Mouse (Mus musculus): ENCODE results near the gene Creg1. TPM values are rescaled to one million over a fixed set of nuclear protein-coding genes. Genes with fewer than 3 reads are reported as not detected.
"Not testable (repeated sequence)": the region's sequence is repeated elsewhere in the genome, so short reads cannot be mapped to it uniquely, and the experiment has no call there.

Creg1 gene
- polyA plus RNA-seq, 1 experiment from 2014 or later, result 111 TPM

- H3K9ac ChIP-seq, result no peak overlapping the region
- no peaks in the 10 kb centered on the region for H3K36me3 ChIP-seq
- H3K27me3 ChIP-seq (replicated peaks), result no peaks in the 10 kb centered on the region
- WGBS, result 85% methylated on average over 3 of the region's 3 CpGs
- no peaks in the 10 kb centered on the region for H3K9me3 ChIP-seq
- no peak for ATAC-seq (ENCODE audit: insufficient read depth, low FRiP score, low read depth)
- no peak overlapping the region for H3K4me2 ChIP-seq
- H3K4me1 ChIP-seq, result peaks cover 21% of the 10 kb centered on the region
- H3K27ac ChIP-seq, result no peak overlapping the region
- no peak overlapping the region for H3K4me3 ChIP-seq (replicated peaks)
Measured at GRCm38 (mm10) chr1:165761522-165762305, 1.8 kb upstream of the Creg1 start.

- H3K9me3 ChIP-seq; ATAC-seq (ENCODE audit: insufficient read depth, low FRiP score, low read depth); H3K4me2 ChIP-seq; H3K27me3 ChIP-seq (replicated peaks); H3K27ac ChIP-seq; H3K4me3 ChIP-seq (replicated peaks); H3K9ac ChIP-seq; H3K36me3 ChIP-seq: not testable (repeated sequence)
- H3K4me1 ChIP-seq, result peaks cover 21% of the 10 kb centered on the region
- 60% methylated on average over 2 of the region's 2 CpGs for WGBS
Measured at GRCm38 (mm10) chr1:165762498-165762897, 1.0 kb upstream of the Creg1 start.

- Histone ChIP-seq H3K27me3 (replicated peaks) (no peaks in the 10 kb centered on the region), H3K9me3 (no peaks in the 10 kb centered on the region), H3K4me1 (peaks cover 21% of the 10 kb centered on the region), H3K4me3 (replicated peaks) (peak overlapping the region; percentile 85), H3K27ac (no peak overlapping the region), H3K36me3 (no peaks in the 10 kb centered on the region), H3K4me2 (peak overlapping the region; percentile 89), H3K9ac (no peak overlapping the region)
- 18% methylated on average over 14 of the region's 14 CpGs for WGBS
- no peak for ATAC-seq (ENCODE audit: insufficient read depth, low FRiP score, low read depth)
Measured at GRCm38 (mm10) chr1:165762914-165763634, 472 bp upstream of the Creg1 start.

- H3K36me3 ChIP-seq, result no peaks in the 10 kb centered on the region
- peak overlapping the region; percentile 85 for H3K4me3 ChIP-seq (replicated peaks)
- peak overlapping the region; percentile 62; the same call in 1 of the 2 replicates for H3K27ac ChIP-seq
- H3K9me3 ChIP-seq, result no peaks in the 10 kb centered on the region
- no peak for ATAC-seq (ENCODE audit: insufficient read depth, low FRiP score, low read depth)
- peak overlapping the region; percentile 78; the same call in 1 of the 2 replicates for H3K9ac ChIP-seq
- H3K4me1 ChIP-seq, result peaks cover 21% of the 10 kb centered on the region
- no peaks in the 10 kb centered on the region for H3K27me3 ChIP-seq (replicated peaks)
- H3K4me2 ChIP-seq, result peak overlapping the region; percentile 89
- 47% methylated on average over 9 of the region's 9 CpGs for WGBS
Measured at GRCm38 (mm10) chr1:165764571-165764970, 1.0 kb downstream of the Creg1 start.

GRCm38 (mm10) chr1:165765041-165765440 is 1.5 kb downstream of the Creg1 start:
- peak overlapping the region; percentile 89 for H3K4me2 ChIP-seq

DNA sequence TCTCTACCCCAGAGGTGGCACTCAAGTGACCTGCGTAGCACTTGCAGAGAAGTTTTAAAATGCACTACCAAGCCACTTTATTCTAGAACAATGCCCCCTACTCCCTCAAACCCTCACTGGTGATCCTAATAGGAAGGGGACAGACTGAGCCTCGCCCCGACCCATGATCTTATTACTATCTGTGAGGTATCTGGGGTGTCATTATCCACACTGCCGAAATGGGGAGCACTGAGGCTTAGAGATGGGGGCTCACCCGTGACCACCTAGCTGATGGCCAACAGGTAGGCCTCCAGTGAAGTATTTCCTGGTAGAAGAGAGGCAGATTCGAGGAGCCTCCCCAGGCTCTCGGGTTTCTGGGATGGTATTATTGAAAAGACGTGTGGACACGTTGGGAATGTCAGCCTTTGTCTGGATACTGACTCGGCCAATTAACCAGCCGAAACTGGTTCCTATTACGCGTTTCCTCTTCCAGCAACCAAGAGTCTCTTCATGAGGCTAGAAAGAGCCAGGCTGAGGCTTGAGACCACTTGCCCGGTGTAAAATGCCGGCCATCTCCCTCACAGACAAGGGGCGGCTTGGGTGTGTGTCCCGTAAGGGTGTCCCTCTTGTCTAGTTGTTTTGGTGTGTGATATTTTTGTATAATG is 2.2 kb downstream of the Creg1 start:
- Histone ChIP-seq H3K9me3 (no peaks in the 10 kb centered on the region), H3K9ac (no peak overlapping the region), H3K4me2 (peak overlapping the region; percentile 89), H3K27me3 (replicated peaks) (no peaks in the 10 kb centered on the region), H3K27ac (no peak overlapping the region), H3K36me3 (no peaks in the 10 kb centered on the region), H3K4me1 (peaks cover 21% of the 10 kb centered on the region), H3K4me3 (replicated peaks) (no peak overlapping the region)
- no peak for ATAC-seq (ENCODE audit: insufficient read depth, low FRiP score, low read depth)
- 82% methylated on average over 17 of the region's 17 CpGs for WGBS

More at GRCm38 (mm10) chr1:165765041-165765440, 1.5 kb downstream of the Creg1 start:
- ATAC-seq (ENCODE audit: insufficient read depth, low FRiP score, low read depth), result no peak
- no peak overlapping the region for H3K27ac ChIP-seq
- H3K4me3 ChIP-seq (replicated peaks), result peak overlapping the region; percentile 85
- WGBS, result 84% methylated on average over 11 of the region's 11 CpGs
- no peaks in the 10 kb centered on the region for H3K36me3 ChIP-seq
- H3K4me1 ChIP-seq, result peaks cover 21% of the 10 kb centered on the region
- no peaks in the 10 kb centered on the region for H3K27me3 ChIP-seq (replicated peaks)
- H3K9me3 ChIP-seq, result no peaks in the 10 kb centered on the region
- H3K9ac ChIP-seq, result no peak overlapping the region

DNA sequence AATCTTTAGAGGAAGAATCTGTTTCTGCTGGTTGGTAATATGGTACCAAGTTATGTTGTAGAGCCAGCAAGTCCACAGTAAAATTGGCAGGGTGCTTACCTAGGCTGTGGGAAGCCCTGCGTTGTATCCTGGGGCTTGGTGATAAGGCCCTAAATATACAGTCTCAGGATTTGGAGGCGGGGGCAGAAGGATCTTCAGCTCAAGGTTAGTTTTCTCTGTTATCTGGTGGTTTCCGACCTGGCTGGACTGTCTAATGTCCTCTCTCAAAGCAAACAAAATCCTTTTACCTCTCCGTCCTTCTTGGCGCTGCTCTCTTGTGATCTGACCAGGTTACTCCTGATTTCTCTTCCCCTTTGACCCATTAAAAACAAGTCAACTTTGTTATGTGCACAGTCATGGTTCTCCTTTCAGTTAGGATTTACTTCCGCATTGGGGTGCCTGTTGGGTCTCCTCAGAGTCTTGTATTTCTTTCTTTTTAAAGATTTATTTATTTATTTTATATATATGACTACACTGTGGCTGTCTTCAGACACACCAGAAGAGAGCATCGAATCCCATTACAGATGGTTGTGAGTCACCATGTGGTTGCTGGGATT is 2.8 kb downstream of the Creg1 start:
- Histone ChIP-seq H3K9me3 (no peaks in the 10 kb centered on the region), H3K27ac (no peak overlapping the region), H3K27me3 (replicated peaks) (no peaks in the 10 kb centered on the region), H3K4me2 (peak overlapping the region; percentile 6; the same call in 1 of the 2 replicates), H3K9ac (no peak overlapping the region), H3K4me1 (peaks cover 21% of the 10 kb centered on the region), H3K36me3 (no peaks in the 10 kb centered on the region), H3K4me3 (replicated peaks) (no peak overlapping the region)
- peak; percentile 40; the same call in 1 of the 2 replicates for ATAC-seq (ENCODE audit: insufficient read depth, low FRiP score, low read depth)
- 85% methylated on average over 7 of the region's 7 CpGs for WGBS

GRCm38 (mm10) chr1:165768894-165769512 is 5.5 kb downstream of the Creg1 start:
- H3K9ac ChIP-seq, result no peak overlapping the region
- H3K4me3 ChIP-seq (replicated peaks), result no peak overlapping the region
- WGBS, result 76% methylated on average over 9 of the region's 9 CpGs
- no peaks in the 10 kb centered on the region for H3K27me3 ChIP-seq (replicated peaks)
- H3K4me2 ChIP-seq, result no peak overlapping the region
- H3K4me1 ChIP-seq, result peaks cover 16% of the 10 kb centered on the region
- no peaks in the 10 kb centered on the region for H3K36me3 ChIP-seq
- no peaks in the 10 kb centered on the region for H3K9me3 ChIP-seq
- no peak; the same call in 1 of the 2 replicates for ATAC-seq (ENCODE audit: insufficient read depth, low FRiP score, low read depth)
- no peak overlapping the region for H3K27ac ChIP-seq

DNA sequence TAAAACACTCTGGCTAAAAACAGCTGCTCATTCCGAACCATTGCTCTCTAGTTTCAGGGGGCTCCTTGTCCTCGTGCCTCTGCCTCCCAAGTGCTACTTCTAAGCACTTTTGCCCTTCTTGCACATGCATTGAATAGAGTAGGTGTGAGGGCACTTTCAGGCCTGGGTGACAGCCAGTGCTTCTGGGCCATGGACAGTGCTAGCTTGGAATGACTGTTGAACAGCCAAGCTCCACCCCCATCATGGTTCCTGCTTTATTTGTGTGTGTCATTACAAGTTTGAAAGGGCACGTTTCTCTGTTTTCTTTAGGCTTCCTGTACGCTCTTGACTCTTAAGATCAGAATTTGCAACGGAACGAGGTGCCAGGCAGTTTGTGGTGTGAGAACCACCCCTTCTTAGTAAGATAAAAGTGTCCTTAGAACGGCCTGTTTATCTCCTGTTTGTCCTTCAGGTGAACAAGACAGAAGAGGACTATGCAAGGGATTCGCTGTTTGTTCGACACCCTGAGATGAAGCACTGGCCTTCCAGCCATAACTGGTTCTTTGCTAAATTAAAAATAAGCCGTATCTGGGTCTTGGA is 6.7 kb downstream of the Creg1 start:
- no peaks in the 10 kb centered on the region for H3K9me3 ChIP-seq
- ATAC-seq (ENCODE audit: insufficient read depth, low FRiP score, low read depth), result no peak
- no peaks in the 10 kb centered on the region; the same call in 1 of the 2 replicates for H3K36me3 ChIP-seq
- 80% methylated on average over 10 of the region's 10 CpGs for WGBS
- H3K4me1 ChIP-seq, result peaks cover 4% of the 10 kb centered on the region; the same call in 1 of the 2 replicates
- H3K4me3 ChIP-seq (replicated peaks), result no peak overlapping the region
- no peak overlapping the region for H3K27ac ChIP-seq
- no peak overlapping the region for H3K4me2 ChIP-seq
- H3K27me3 ChIP-seq (replicated peaks), result no peaks in the 10 kb centered on the region
- H3K9ac ChIP-seq, result no peak overlapping the region

DNA sequence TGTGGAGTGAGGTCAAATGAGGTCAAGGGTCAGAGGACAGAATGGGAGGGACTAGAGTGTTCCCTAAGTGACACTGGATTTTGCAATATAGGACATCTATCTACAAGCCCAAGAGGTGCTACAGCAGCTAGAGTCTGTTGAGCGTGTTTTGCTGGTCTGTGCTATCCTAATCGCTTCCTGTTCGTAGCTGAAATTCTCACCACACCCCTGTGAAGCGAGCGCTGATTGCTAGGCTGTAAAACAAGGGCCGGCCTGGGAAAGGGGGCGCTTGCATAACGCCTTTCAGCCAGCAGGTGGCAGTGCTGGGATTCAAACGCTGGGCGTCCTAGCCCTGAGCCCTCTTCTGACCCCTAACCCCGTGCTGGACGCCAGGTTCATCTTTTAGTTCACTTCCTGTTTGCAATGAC is 7.9 kb downstream of the Creg1 start:
- no peak overlapping the region for H3K4me3 ChIP-seq (replicated peaks)
- no peaks in the 10 kb centered on the region; the same call in 1 of the 2 replicates for H3K36me3 ChIP-seq
- peak overlapping the region; percentile 40 for H3K4me2 ChIP-seq
- WGBS, result under 1% methylated on average over 12 of the region's 12 CpGs
- no peaks in the 10 kb centered on the region for H3K9me3 ChIP-seq
- no peak overlapping the region for H3K27ac ChIP-seq
- peak; percentile 82 for ATAC-seq (ENCODE audit: insufficient read depth, low FRiP score, low read depth)
- no peaks in the 10 kb centered on the region for H3K27me3 ChIP-seq (replicated peaks)
- no peaks in the 10 kb centered on the region for H3K4me1 ChIP-seq
- H3K9ac ChIP-seq, result no peak overlapping the region

- H3K36me3 ChIP-seq, result no peaks in the 10 kb centered on the region; the same call in 1 of the 2 replicates
- no peak for ATAC-seq (ENCODE audit: insufficient read depth, low FRiP score, low read depth)
- no peak overlapping the region for H3K9ac ChIP-seq
- no peaks in the 10 kb centered on the region for H3K4me1 ChIP-seq
- no peak overlapping the region for H3K27ac ChIP-seq
- no peaks in the 10 kb centered on the region for H3K27me3 ChIP-seq (replicated peaks)
- WGBS, result 54% methylated on average over 9 of the region's 9 CpGs
- no peak overlapping the region for H3K4me3 ChIP-seq (replicated peaks)
- peak overlapping the region; percentile 40 for H3K4me2 ChIP-seq
- no peaks in the 10 kb centered on the region for H3K9me3 ChIP-seq
Measured at GRCm38 (mm10) chr1:165771998-165772397, 8.5 kb downstream of the Creg1 start.
